Mouse (Mus musculus): Measurements from ENCODE around the gene Surf6.

- TF ChIP-seq GATA1 (IDR thresholded peaks at IDR 0.05; ENCODE audit: low read length) (no peak), TAL1 (IDR thresholded peaks at IDR 0.05; ENCODE audit: low read length) (no peak)
Measured at GRCm38 (mm10) chr2:26912253-26912770, 9.6 kb upstream of the Surf6 start.

All from erythroblast, embryonic 14.5 days (primary cell).